Mouse (Mus musculus) embryonic fibroblast, embryonic 13.5 days (primary cell): ENCODE measurements around the gene Fam184b.

ENCODE experiments used
- CTCF ChIP-seq: IDR thresholded peaks from 2 replicates; pipeline ENCODE4 v1.5.1; 2011; ENCODE audit warnings: mild to moderate bottlenecking, control low read depth, low read length, moderate library complexity, borderline replicate concordance; ENCODE audit not compliant: insufficient read depth
- POLR2A ChIP-seq: IDR thresholded peaks from 2 replicates; pipeline ENCODE4 v1.6.1; 2011; ENCODE audit warnings: low read depth, mild to moderate bottlenecking, control low read depth, low read length, moderate library complexity

DNA sequence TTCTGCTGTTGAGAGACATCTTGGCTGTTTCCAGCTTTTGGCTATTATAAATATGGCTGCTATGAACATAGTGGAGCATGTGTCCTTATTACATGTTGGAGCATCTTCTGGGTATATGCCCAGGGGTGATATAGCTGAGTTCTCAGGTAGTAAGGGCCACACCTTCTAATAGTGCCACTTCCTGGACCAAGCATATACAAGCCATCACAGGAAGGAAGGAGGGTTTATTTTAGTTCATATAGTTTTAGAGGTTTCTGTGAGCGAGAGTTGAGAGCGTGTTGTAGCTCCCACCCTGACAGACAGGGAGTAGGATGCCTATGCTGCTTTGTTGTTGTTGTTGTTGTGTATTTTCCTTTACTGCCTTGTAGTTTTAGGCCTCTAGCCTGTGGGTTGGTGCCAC lies 45.8 kb upstream of the Fam184b start:
- no peak for TF ChIP-seq POLR2A
- TF ChIP-seq CTCF, result no peak
